Mouse (Mus musculus): ENCODE measurements around the gene Olfr1336.

- TF ChIP-seq CTCF (IDR thresholded peaks at IDR 0.05) (no peak), EP300 (IDR thresholded peaks at IDR 0.05) (no peak)
Measured at GRCm38 (mm10) chr7:6447771-6448170, 8.2 kb upstream of the Olfr1336 start.

Data from lung, postnatal 0 days (tissue).